Mouse (Mus musculus) lung, adult 2 months (tissue): ENCODE results near the gene Golga2. TPM values are rescaled to one million over a fixed set of nuclear protein-coding genes. Genes with fewer than 3 reads are reported as not detected.

Experiments
- DNase-seq: peaks from one replicate; pipeline ENCODE4 v3.0.0; 2022
- H3K4me1 ChIP-seq: fragments of 200-500 bp; 2 replicates; pipeline ENCODE4 v1.6.1; 2011; ENCODE audit warnings: low read length; ENCODE audit not compliant: control insufficient read depth, insufficient read depth
- H3K4me3 ChIP-seq: fragments of 200-500 bp; replicated peaks from 2 replicates; pipeline ENCODE3; 2011; ENCODE audit warnings: low read depth, mild to moderate bottlenecking, control low read depth, low read length; ENCODE audit errors: extremely low read depth
- CTCF ChIP-seq: fragments of 200-500 bp; IDR thresholded peaks from 2 replicates; pipeline ENCODE4 v1.5.1; 2011; ENCODE audit warnings: mild to moderate bottlenecking, low read length, control low read depth; ENCODE audit not compliant: insufficient read depth
- POLR2A ChIP-seq: fragments of 200-500 bp; IDR thresholded peaks from 2 replicates; pipeline ENCODE4 v1.6.1; 2011; ENCODE audit warnings: low read depth, mild to moderate bottlenecking, control low read depth, low read length, borderline replicate concordance; ENCODE audit errors: extremely low read depth
- WGBS: fragments of 180-500 bp; shearing (Covaris S2); methylation state at CpG from one replicate; pipeline ENCODE4 v1.1.7; 2018; 5-methylcytosine and 5-hydroxymethylcytosine counted together
- polyA plus RNA-seq: library from polyadenylated mRNA; depleted of rRNA; stranded (reverse); fragments of >200 nt; gene quantifications from 2 replicates; pipeline ENCODE4 v1.2.3, GENCODE M21; 2012

Gene Golga2
- polyA plus RNA-seq, 1 experiment: 45.0 TPM

DNA sequence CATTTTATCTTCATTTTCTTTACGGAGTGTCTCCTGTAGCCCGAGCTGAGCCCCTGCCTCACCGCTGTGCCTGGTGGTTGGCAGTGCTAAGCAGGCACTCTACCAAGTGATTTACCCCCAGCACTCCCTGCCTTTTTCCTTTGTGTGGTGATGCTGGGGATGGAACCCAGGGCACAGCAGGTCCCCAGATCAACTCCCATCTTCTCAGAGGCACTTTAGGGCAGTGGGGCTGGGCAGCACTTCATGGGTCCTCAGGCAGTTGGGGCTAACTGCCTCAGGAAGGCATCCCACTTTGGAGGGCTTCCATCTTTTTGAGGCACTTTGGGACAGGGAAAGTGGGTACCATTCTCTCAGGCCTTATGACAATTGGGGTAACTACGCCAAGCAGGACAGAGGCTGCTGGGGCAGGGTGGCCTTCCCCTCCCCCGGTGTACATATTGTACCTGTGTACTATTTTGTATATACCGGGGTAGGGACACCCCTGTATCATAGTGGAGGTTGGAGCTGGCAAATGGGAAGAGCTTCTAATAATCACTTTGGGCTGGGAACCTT is 20.1 kb downstream of the Golga2 start:
- peaks cover 5% of the 10 kb centered on the region; the same call in 1 of the 2 replicates for H3K4me1 ChIP-seq
- DNase-seq: no peak
- no peak overlapping the region for H3K4me3 ChIP-seq
- 87% methylated on average over 6 of the region's 6 CpGs for WGBS
- TF ChIP-seq CTCF (no peak), POLR2A (no peak)

- 57% methylated on average over 8 of the region's 8 CpGs for WGBS
- DNase-seq: no peak
- TF ChIP-seq POLR2A (no peak), CTCF (peak; percentile 72)
- H3K4me1 ChIP-seq: peaks cover 5% of the 10 kb centered on the region; the same call in 1 of the 2 replicates
- no peak overlapping the region for H3K4me3 ChIP-seq
Observed at GRCm38 (mm10) chr2:32307941-32308760, 21.0 kb downstream of the Golga2 start.

DNA sequence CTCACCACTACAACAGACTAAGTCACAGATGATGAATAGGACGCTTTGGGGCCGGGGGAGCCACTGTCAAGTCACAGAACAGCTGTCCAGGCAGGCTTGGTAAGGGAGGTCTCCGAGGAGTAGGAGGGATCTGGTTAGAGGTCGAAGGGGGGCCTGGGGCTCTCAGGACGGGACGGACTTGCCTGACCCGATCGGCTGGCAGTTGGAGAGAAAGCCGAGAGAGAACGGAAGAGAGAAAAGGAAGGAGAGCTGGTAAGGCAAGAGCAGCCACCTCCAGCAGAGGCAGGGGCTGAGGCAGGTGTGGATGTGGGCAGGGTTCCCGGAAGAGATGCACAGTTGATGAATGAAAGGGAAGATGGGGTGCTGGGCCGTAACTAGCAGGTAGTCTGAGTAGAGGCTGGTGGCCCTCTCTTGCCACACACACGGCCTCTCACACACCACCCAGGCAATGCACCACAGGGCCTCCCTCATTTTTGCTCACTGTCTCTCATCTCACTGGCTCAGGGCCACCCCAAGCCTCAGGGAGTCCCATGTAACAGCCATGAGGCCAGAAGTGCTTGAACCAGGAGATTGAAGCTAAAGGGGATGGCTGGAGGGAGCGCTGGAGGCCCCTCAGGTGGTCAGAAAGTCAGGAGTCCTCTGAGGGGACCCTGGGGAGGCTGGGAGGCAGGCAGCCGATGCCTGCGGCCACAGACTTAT is 21.8 kb downstream of the Golga2 start:
- H3K4me1 ChIP-seq: peaks cover 5% of the 10 kb centered on the region; the same call in 1 of the 2 replicates
- DNase-seq: no peak
- WGBS: 92% methylated on average over 16 of the region's 16 CpGs
- no peak overlapping the region for H3K4me3 ChIP-seq
- TF ChIP-seq CTCF (no peak), POLR2A (no peak)

GRCm38 (mm10) chr2:32310096-32310845 is 23.1 kb downstream of the Golga2 start:
- no peak for TF ChIP-seq CTCF
- no peak for TF ChIP-seq POLR2A
- H3K4me1 ChIP-seq: peaks cover 5% of the 10 kb centered on the region; the same call in 1 of the 2 replicates
- no peak overlapping the region for H3K4me3 ChIP-seq
- no peak for DNase-seq
- WGBS: 86% methylated on average over 18 of the region's 18 CpGs

DNA sequence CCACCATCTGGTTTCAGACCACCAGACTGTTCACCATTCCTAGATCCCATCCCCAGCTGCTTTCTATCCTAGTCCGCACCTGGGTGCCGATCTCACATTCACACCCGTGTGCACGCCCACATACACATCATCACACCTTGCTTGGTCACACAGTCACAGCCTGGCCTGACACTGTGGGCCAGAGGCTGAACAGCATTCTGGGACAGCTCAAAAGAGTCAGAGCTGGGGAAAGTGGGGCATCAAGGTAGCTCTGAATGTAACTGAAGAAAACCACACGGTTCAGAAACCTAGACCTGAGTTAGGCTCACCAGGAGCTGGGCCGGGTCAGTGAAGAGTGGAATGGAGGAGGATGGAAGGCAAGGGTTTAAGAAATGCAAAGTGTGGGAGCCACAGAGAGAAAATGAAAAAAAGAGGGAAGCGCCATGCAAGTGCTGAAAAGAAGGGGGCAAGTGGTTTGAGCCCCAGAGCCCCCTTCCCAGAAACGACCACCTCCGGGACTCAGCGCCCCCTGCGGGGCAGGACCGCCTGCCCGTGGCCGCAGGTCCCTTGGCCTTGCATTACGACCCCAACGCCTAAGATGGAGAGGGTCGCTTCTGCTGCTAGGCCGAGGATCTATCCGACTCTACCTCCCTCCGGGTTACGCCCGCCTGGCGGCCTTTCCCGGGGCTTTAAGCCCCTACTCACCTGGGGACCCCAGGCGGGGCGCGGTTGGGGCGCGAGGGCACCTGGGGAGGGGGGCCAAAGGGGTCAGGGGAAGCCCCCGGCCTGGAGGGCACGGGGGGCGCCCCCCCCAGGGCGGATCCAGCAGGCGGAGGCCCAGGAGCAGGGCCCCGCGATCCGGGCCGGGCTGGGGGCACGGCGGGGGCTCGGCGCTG is 24.5 kb downstream of the Golga2 start:
- WGBS: 14% methylated on average over 36 of the region's 42 CpGs
- Histone ChIP-seq H3K4me3 (peak overlapping the region; percentile 10), H3K4me1 (peaks cover 8% of the 10 kb centered on the region; the same call in 1 of the 2 replicates)
- TF ChIP-seq POLR2A (no peak), CTCF (no peak)
- no peak for DNase-seq

DNA sequence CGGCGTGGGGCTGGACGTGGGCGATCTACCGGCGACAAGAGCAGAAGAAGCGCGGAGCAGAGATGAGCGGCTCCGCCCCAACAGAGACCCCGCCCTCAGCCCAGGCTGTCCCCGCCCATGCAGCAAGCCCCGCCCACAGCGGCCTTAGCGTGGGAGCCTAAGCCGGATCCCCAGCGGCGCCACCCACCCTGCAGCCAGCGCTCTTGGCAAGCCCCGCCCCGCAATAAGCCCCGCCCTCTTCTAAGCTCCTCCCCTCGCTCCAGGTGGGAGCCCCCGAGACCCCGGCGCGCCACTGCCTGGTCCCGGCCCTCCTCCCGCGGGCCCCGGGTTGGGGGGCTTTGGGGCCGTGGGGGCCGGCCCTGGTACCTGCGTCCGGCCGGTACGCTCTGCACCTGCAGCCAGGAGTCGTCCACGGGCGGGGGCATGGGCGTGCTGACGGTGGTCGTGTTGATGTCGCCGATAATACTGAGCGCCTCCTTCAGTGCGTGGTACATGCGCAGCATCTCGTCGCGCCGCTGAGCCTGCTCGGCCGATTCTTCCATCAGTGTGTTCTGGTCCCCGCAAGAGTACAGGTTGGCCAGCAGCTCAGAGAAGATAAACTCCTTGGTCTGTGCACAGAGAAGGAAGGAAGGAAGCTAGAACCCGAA is 25.3 kb downstream of the Golga2 start:
- TF ChIP-seq CTCF (no peak), POLR2A (no peak)
- Histone ChIP-seq H3K4me1 (peaks cover 8% of the 10 kb centered on the region; the same call in 1 of the 2 replicates), H3K4me3 (peak overlapping the region; percentile 10)
- peak; percentile 67 for DNase-seq
- 5% methylated on average over 55 of the region's 56 CpGs for WGBS

DNA sequence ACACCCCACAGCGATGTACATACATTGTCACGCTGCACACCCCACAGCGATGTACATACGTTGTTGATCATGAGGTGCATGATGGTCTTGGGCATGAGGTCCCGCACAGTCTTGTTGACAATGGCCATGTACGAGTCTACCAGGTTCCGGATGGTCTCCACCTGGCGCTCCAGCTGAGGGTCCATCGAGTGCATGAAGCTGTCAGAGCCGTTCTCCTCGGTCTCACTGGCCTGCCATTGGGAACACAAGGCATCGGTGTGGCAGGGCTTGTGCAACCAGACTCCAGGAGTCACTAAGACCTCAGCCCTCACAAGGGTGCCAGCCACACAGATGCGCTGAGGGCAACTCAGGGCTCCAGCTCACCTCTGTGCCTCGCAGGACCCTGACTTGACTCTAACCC is 27.6 kb downstream of the Golga2 start:
- peaks cover 8% of the 10 kb centered on the region; the same call in 1 of the 2 replicates for H3K4me1 ChIP-seq
- TF ChIP-seq CTCF (no peak), POLR2A (no peak)
- WGBS: 87% methylated on average over 14 of the region's 14 CpGs
- H3K4me3 ChIP-seq: no peak overlapping the region
- DNase-seq: no peak

DNA sequence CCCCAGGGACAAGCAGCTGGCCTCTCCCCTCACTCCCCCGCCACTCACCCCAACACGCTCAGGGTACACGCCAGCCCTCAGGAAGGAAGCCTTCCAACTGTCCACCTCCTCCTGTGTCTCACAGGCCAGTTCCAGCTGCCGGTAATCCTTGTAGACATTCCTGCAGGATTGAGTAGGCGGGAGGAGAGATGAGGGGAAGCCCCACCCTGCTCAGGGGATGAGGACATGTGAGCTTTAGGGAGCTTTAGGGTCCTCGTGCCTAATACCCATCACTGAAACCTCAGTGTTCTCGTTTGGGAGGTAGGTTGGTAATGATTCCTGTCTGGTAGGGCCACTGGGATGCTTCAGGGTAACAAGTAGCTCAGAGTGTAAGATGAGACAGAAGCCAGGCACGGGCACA is 28.6 kb downstream of the Golga2 start:
- no peak for DNase-seq
- 14% methylated on average over 8 of the region's 8 CpGs for WGBS
- no peak for TF ChIP-seq CTCF
- TF ChIP-seq POLR2A: no peak
- no peak overlapping the region for H3K4me3 ChIP-seq
- peaks cover 8% of the 10 kb centered on the region; the same call in 1 of the 2 replicates for H3K4me1 ChIP-seq
